Mouse (Mus musculus) telencephalon, adult 2 months (tissue): ENCODE measurements around the gene Tmed2.
"Not testable (repeated sequence)": the region's sequence is repeated elsewhere in the genome, so short reads cannot be mapped to it uniquely, and the experiment has no call there.

Experiments
- DNase-seq: peaks from one replicate; pipeline ENCODE4 v3.0.0-alpha.2; 2011; ENCODE audit warnings: low read depth, low spot score

The Tmed2 gene

GRCm38 (mm10) chr5:124575467-124575866, 35.0 kb downstream of the Tmed2 start:
- no peak for DNase-seq

- peak; percentile 92 for DNase-seq
Observed at GRCm38 (mm10) chr5:124578633-124579317, 38.3 kb downstream of the Tmed2 start, which contains the start of the genes Eif2b1 and Gtf2h3. TSS of gene Eif2b1 (minus strand) at chr5:124579131. TSS of gene Gtf2h3 (plus strand) at chr5:124579140.

GRCm38 (mm10) chr5:124582515-124582914, 42.0 kb downstream of the Tmed2 start:
- no peak for DNase-seq

GRCm38 (mm10) chr5:124592768-124593167, 52.3 kb downstream of the Tmed2 start:
- DNase-seq = peak; percentile 33

GRCm38 (mm10) chr5:124598224-124599174, 58.0 kb downstream of the Tmed2 start:
- peak; percentile 97 for DNase-seq

- DNase-seq = not testable (repeated sequence)
Observed at GRCm38 (mm10) chr5:124599726-124600125, 59.2 kb downstream of the Tmed2 start.
